Mouse (Mus musculus) adipocyte (in vitro differentiated cells): ENCODE results near the gene Clcn6.

ENCODE experiments used
- DNase-seq: peaks from one replicate; pipeline ENCODE4 v3.0.0-alpha.2; 2016; ENCODE audit warnings: low spot score

Clcn6 gene

GRCm38 (mm10) chr4:148040029-148040830 is 1.6 kb upstream of the Clcn6 start:
- DNase-seq = peak; percentile 73

GRCm38 (mm10) chr4:148039254-148040028 is 820 bp upstream of the Clcn6 start:
- DNase-seq = peak; percentile 70

DNA sequence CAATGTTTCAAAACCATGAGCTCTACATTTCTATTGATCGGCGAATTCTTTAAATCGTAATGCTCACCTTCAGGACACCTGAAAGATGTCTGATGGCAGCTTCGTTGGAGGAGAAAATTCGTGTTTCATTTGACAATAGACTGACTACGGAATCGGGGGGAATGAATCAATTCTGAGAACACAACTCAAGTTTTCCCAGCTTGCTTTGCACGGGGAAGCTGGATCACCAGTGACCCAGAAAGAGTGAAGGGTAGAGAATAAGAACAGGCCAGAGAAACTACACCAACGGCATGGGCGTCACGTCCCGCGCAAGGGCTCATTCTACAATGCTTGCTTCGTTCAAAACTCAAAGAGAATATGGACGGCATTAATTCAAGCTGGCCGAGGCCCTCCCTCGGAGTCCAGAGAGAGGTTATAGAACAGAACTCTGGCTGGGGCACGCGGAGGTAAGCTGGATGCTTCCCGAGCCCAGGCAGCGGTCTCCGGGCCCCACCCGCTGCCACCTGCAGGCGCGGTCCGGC is 482 bp downstream of the Clcn6 start:
- no peak for DNase-seq

GRCm38 (mm10) chr4:148035440-148035839 is 3.2 kb downstream of the Clcn6 start:
- DNase-seq = no peak

DNA sequence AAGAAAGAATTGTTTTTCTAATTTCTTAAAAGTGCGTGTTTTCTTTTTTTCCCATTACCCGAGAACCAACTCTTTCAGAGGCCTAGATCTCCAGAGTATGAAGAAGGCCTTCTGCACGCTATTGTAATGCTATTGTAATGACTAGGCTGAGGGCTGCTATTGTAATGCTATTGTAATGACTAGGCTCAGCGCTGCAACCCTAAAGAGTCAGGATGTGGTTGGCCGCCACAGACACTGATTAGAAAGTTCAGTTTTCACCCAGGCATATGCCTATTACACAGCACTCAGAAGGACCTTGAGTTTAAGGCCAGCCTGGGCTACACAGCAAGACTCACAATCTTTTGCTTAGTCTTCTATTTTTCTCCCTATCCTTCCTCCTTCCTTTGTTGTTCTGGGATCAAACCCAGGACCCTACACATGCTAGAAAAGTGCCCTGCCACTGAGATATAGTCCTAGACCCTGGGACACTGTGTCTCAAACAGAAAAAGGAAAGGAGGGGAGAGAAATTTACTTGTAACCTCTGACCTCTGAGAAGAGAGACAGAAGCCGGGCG is 4.7 kb downstream of the Clcn6 start:
- no peak for DNase-seq

- no peak for DNase-seq
Observed at GRCm38 (mm10) chr4:148030506-148030905, 8.1 kb downstream of the Clcn6 start.

GRCm38 (mm10) chr4:148029297-148029696 is 9.3 kb downstream of the Clcn6 start:
- DNase-seq = no peak

DNA sequence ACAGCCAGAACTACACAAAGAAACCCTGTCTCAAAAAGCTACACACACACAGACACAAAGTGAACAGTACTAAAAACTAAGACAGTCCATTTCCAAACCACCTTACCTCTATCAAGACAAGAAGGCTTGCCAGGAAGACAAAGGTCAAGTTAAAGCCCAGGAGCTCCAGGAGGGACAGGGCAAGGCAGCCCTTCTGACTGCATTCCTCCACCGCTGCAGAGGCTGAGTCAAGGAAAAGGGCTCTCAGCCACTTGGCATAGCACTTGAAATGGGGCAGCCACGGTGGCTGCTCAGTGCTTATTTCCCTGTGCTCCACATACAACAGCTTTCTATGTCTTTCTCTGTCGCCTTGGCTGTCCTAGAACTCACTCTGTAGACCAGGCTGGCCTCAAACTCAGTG is 14.6 kb downstream of the Clcn6 start:
- peak; percentile 40 for DNase-seq

GRCm38 (mm10) chr4:148018410-148018809 is 20.2 kb downstream of the Clcn6 start:
- DNase-seq = no peak

DNA sequence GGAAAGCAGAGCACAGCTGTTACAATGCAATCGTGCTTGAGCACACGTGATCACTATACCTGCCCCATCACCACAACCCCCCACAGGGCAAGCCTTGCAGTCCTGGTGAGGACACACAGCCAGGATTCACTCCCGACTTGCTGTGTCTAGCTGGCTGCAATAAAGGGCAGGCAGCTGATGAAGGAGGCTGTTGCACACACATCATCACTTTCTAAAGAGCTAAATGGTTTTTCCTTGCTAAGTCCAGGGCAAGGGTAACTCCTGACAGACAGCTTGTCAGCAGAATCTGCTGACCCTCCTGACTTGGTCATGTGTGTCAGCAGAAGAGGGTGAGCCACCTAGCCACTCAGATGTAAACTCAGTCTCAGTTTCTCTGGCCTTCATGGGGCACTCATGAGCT is 21.6 kb downstream of the Clcn6 start:
- no peak for DNase-seq

- DNase-seq = no peak
Observed at GRCm38 (mm10) chr4:148015418-148015817, 23.2 kb downstream of the Clcn6 start.

GRCm38 (mm10) chr4:148012216-148012615 is 26.4 kb downstream of the Clcn6 start:
- no peak for DNase-seq

DNA sequence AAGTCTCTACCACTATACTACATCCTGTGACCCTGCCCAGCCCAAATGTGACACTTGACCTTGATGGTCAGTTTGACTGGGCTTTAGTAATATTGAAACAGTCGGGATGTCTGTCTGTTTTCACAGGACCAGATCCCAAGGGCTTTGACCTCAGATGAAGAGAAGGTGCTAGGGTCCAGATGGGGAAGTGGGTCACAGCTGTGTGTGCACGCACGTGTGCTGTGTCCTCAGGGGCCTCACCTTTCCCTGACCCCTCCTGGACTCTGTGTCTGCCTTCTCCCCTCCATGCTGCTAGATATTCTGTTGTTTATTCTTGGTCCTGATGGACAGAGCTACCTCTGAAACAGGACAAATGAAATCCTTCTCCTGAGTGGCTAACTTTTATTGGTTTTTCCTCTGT is 27.3 kb downstream of the Clcn6 start:
- no peak for DNase-seq

GRCm38 (mm10) chr4:148009641-148010040 is 29.0 kb downstream of the Clcn6 start:
- DNase-seq = no peak

DNA sequence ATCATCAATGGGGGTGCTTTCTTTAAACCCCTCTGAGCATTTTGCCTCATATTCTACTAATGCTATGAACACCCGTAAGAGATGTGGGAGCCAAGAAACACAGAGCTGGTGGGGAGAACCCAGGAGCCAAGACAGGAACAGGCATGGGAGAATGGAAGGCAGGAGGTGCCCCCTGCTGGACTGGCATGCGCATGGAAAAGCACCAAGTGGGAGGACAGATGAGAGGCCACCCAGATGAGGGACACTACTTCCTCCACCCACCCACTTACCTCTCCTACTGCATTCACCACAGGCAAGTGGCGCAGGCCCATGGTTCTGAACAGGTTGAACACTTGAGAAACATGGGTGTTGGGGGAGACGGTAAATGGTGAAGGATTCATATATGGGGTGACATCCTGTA is 30.2 kb downstream of the Clcn6 start:
- DNase-seq = peak; percentile 61

DNA sequence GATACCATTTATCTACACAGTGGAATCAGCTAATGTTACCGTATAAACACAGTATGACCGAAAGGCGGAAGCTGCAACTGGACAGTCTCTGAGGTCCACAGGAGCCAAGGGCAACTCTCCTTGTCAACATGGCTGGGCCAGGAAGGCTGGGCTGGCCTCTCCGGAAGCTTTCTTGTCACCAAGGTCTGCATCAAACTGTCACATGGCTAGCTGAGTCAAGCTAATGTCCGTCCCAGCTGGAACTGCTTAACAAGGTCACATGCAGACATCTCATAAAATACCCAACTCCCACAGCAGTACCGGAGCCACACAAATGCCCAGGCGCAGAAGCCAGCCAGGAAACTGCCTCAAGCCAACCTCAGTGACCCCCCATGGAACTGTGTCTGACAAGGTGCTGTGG is 34.3 kb downstream of the Clcn6 start:
- DNase-seq = no peak

- peak; percentile 43 for DNase-seq
Observed at GRCm38 (mm10) chr4:148001866-148002265, 36.8 kb downstream of the Clcn6 start.

DNA sequence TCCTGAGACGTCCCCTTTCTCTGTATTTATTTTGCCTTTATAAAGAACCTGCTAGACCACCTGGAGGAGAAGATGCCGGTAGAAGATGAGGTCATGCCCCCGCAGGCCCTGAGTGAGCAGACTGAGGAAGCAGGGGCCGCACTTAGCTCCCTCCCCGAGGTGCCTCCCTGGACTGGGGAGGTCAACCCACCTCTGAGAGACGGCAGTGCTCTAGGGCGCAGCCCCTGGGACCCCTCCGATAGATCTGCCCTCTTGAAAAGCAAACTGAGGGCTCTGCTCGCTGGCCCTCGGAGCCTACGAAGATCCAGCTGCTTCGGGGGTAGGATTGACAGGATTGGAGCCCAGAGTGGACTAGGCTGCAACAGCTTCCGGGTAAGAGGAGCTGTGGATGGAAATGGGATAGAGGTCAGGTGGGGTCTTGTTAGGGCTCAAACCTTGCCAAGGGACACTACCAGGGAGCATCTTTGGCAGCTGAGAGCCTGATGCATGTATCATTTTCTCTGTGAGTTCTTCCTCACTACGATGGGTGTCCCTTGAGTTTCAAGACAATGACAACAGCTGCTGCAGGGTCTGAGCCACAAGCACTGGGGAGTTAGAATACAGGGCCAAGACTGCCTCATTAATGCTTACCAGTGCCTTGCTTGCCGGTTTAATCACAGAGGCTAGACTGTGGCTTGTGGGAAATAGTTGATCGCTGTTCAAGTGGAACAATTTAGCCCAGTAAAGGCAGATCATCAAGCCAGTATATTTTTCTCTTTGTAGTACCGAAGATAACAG is 37.4 kb downstream of the Clcn6 start:
- DNase-seq = no peak

GRCm38 (mm10) chr4:148000202-148000772 is 38.3 kb downstream of the Clcn6 start, which contains the start of gene Nppa:
Nppa (plus strand) TSS chr4:148000722.
- no peak for DNase-seq

DNA sequence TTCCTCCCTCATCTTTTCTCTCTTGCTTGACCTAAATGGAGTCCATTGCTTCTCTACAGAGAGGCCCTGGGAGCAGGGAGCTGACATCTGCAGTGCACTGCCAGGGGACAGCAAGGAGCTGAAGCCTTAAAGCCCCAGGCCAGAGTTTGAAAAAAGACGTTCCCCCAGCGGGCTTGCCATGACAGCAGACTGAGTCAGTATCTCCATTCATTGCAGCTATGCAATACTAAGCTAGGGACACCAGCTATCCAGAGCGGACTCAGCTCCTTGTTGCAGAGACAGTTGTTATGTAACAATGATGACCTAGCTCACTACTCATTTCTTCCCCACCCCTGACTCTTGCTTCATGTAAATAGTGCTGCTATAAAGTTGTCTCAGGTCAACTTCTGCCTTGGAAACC is 43.3 kb downstream of the Clcn6 start:
- no peak for DNase-seq

DNA sequence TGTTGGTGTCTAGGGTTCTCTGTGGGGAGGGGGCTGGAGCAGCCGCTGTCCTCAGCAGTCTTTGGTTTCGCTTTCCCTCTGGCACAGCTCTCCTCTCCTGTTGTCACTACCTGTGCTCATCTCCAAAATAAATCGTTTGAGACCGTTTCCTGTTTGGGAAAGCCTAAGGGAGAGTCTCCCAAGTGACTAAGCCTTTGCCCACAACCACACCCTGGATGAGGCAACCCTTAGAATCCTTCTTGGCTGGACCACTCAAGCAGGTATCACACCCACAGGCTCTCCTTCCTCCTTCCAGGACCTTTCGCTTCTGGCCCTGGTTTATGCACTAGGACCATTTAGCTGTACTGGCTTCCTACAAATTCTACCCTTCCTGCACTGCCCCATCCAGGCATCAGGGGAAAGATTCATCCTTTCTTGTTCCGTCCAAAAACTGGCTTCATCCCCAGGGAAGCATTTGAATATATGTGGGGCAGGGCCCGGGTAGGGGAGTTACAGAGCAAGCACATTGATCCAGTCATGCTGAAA is 45.0 kb downstream of the Clcn6 start:
- DNase-seq = no peak
